Mouse (Mus musculus) urinary bladder, adult 18-20 months (tissue): ENCODE data around the gene March7.

Experiments used
- DNase-seq, 2 experiments: peaks; one replicate each; pipeline ENCODE4 v3.0.0; 2022; ENCODE audit warnings: low spot score in 2 of 2, mixed read lengths in 2 of 2

Gene March7

DNA sequence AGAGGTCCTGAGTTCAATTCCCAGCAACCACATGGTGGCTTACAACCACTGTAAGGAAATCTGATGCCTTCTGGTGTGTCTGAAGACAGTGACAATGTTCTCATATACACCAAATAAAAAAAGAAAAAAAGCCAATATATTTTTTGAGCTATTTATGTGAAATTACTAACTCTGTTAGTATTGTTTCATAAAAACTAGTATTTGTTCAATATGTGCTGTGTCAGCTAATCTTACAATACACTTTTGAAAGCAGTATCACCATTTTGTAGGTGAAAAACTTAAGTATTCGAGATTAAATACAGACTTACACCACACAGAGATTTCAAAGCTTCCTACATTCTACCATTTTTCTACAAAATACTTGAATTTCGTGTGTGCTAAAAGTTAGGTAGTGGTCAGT lies 5.0 kb downstream of the March7 start:
- DNase-seq = no peak

DNA sequence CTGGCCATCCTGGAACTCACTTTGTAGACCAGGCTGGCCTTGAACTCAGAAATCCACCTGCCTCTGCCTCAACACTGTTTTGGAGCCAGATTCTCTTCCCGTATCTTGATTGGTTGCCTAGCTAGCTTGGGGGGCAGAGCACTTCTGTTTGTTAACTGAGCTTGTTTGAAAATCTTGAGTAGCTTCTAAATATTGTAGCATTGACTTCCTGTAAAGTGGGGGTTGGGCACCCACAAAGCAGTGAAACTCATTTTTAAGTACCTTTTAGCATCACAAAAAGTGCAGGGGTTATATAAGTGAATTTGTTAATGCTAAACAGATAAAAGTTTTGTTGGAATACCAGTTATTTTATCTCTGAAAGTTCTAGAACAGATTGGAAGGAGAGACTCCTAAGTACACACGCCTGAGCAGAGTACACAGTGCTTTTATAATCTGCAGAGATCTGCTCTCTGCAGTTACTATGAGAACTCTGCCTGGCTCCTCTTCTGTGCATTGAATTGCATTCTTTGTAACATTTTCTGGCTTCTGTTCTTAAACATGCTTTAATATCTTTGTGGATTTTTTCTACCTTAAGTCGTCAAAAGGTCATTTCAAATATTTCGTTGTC lies 7.0 kb downstream of the March7 start:
- DNase-seq = no peak

DNA sequence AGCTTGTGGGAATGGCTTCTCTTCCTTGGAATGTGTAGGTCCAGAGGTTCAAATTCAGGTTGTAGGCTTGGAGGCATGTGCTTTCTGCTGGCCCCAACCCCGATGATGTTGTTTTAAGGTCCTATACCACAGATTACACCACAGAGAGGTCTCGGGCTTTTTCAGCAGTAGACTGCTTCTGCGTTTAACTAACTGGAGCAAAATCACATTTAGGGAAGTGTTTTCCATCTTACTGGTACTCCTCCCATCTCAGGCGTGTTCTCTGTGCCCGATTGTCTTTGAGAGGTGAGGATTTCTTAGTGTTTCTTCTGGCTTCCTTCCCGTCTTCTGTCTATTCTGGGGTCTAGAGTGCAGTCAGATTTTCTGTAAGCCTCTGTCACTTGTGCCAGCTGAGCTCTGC lies 7.9 kb downstream of the March7 start:
- no peak for DNase-seq

DNA sequence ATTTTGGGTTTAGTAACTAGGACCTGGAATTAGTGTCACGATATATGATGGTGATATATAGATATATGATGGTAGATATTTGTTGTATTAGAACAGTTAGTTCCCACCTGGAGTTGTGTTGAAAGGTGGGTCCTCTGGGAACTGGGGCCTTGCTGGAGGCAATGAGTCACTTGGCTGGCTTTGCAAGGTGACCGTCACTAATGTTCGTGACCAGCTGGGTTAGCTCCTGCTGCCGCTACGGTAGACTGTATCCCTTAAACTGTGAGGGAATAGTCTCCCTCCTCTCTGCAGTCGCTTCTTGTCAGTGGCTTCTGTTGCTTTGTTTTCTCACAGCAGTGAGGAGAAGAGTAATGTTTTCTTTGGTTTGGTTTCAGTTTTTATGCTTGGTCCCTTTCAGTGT lies 11.5 kb downstream of the March7 start:
- no peak for DNase-seq

DNA sequence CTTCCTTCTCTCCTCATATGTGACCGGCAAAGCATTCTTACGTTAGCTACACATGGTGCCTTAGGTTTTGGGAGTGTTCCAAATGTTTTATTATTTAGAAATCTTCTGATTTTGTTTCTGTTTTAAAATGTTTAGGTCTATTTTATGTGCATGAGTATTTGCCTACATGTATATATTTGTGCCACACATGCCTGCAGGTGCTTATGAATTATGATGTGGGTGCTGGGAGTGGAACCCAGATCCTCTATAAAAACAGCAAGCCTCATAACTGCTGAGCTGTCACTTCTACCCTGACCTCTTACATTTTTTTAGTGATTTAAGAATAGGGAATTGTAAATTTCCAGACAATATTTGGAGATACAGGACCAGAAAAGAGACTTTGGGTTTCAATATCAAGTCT lies 12.3 kb downstream of the March7 start:
- DNase-seq = no peak

DNA sequence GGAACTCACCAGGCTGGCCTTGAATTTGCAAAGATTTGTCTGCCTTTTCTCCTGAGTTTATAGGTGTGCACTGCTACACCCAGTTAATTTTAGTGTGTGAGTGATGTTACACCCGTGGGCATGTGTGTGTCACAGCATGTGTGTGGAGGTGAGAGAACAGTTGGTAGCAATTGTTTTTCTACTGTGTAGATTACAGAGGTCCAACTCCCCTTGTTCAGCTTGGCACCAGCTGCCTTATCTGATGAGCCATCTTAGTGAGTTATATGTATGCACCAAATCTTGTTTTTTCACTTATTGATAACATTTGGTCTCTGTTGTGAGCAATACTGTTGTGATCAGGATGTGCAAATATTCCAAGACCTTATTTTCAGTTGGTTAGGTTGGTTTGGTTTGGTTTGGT lies 13.8 kb downstream of the March7 start:
- no peak for DNase-seq

DNA sequence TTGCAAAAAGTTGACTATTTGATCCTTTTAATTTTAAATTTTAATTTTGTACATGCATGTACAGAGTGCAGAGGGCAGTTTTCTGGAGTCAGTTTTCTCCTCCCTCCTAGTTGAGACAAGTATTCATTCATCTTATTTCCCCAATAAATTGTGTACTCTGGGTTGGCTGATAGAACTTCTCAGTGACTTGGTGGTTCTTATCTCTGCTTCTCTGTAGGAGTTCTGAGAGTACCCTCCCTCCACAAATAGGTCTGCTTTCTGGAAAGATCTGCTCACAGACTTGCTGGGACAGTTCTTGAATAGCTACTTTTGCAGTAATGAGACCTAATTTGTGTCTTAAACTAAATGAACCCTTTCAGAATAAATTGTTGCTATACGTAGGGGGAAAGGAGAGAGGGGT lies 18.8 kb downstream of the March7 start:
- DNase-seq = no peak

DNA sequence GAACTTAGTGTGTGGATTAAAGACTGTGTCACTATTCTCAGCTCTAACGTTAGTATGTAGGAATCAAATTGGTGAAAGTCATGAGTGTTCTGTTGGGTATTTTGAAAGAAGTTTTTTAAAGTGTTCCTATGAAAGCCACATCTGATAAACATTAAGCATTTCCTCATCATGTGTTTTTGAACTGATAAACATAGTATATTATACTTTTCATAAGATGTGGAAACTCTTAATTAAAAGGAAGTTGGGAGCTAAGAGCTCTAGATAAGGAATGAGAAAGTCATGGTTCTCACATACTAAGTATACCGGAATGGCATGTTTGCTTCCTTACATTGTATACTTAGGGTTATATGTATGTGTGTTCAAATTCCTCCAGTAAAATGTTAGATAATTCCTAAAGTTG lies 20.7 kb downstream of the March7 start:
- DNase-seq = no peak

- no peak for DNase-seq
Measured at GRCm38 (mm10) chr2:60233147-60233546, 23.5 kb downstream of the March7 start.

DNA sequence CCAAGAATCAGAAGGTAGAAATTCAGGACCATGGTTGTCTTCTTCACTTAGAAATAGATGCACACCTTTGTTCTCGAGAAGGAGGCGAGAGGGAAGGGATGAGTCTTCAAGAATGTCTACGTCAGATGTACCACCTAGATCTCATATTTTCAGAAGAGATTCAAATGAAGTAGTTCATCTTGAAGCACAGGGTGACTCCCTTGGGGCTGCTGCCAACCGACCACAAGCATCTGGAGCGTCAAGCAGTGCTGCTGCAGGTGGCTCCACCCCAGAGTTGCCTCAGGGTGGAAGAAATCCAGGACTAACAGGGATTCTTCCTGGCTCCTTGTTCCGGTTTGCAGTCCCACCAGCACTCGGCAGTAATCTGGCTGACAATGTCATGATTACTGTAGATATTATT lies 24.8 kb downstream of the March7 start:
- no peak for DNase-seq

DNA sequence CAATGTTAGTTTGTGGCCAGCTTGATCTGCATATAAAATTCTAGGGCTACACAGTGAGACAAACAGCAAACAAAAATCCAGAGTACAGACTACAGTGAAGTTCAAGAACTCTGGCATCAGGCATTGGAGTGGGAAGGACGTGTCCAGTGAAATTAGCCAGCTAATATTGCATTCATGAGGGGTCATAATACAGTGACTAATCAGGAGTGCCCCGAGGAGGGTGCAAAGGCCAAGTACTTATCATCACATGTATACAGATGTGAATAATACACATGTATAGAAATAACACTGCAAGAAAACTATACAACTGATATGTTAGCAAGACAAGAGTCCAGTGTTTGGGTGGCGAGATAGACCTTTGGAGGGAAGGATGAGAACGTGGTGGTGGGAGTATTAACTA lies 43.1 kb downstream of the March7 start:
- no peak for DNase-seq

DNA sequence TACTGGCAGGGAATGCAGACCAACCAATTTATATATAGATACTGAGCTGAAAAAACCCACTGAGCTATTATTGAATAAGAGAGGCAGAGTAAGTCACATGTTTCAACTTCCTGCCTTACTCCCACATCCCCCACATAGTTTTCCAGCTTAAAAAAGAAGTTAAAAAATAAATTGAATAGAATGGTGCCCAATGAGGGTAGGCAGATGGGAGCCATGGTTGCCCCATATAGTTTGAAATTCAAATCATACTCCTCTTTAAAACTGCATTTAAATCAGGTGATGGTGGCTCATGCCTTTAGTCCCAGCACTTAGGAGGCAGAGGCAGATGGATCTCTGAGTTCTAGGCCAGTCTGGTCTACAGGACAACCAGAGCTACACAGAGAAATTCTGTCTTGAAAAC lies 43.8 kb downstream of the March7 start:
- DNase-seq = no peak

DNA sequence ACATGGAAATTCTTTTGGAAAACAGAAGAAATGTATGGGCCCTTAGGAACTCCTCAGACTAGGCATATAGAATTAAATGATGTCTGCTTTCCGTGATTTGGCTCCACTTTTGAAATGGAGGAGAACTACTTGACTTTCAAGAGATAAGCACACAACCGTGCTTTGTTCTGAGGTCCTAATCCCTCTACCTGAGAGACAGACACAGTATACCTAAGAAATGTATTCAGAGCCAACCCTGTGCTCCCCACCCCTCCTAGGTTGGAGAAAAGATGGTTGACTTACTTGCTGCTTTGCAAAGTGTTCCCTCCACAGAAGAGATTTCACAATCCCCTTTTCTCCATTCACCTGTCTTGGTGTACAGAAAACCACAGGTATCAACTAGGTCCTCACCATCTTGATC lies 47.1 kb downstream of the March7 start:
- no peak for DNase-seq

- no peak for DNase-seq
Measured at GRCm38 (mm10) chr2:60259186-60259585, 49.5 kb downstream of the March7 start.

GRCm38 (mm10) chr2:60260621-60261350 lies 51.1 kb downstream of the March7 start:
- no peak for DNase-seq

DNA sequence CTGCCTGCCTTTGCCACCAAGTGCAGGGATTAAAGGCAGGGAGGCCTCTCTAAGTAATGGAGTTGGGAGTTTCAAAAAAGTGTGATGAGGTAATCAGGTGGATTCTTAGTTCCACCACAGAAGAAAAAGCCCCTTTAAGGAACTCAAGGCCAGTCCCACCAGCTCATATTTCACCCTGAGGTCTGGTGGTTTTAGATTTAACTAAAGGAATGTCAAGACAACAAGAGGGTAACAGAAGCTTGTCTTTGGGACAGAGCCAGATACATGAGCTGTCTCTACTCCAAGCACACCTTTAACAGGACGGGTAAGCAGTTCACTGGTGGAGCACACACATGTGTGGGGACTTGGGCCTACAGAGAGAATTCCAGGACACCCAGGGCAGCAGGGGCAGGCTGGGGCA lies 57.9 kb downstream of the March7 start:
- DNase-seq = no peak

DNA sequence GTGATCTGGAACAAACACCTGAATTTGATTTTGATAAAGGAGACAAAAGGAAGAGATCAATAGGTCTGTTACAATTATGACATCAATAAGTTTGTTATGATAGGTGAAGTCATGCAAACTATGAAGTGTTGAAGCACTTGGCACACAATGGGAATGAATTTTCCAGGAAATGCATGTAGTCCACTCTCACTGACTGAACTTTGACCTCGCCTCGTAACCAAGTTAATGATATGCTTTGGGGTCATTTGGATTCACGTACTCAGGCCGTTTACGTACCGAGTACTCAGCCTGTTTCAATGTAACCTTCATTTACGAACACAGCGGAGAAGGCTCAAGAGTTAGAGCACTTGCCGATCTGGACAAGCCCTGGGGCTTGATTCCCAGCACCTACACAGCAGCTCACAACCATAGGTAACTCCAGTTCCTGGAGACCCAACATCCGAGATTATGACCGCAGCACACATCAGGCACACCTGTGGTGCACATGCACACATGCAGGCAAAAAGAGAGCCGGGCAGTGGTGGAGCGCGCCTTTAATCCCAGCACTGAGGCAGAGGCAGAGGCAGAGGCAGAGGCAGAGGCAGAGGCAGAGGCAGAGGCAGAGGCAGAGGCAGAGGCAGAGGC lies 60.3 kb downstream of the March7 start:
- DNase-seq = no peak

- DNase-seq = no peak
Measured at GRCm38 (mm10) chr2:60278627-60279026, 68.9 kb downstream of the March7 start.

- DNase-seq = no peak
Measured at GRCm38 (mm10) chr2:60282625-60283024, 72.9 kb downstream of the March7 start.

DNA sequence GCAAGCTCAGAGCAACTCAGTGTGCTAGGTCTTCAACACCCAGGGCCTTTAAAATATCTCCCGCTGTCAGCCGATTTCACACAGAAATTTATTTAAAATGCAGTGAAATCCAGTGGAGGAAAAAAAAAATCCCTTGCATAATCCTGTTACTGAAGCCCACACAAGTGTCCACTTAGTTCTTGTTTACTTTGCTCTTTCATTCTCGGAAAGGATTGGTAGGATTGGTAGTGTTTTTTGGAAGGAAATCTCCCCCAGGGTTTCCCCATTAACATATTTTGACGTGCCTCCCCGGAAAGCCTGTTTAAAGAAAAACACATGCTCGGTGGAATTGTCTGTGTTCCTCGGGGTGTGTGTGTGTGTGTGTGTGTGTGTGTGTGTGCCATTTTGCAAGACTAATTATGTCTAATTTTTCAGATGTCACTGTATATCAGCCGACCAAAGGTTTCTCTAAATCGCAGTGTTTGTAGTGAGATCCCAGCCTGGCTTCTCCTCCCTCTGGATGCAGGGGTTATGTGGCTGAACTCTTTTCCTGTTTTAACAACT lies 73.6 kb downstream of the March7 start:
- DNase-seq = no peak

GRCm38 (mm10) chr2:60283751-60284466 lies 74.2 kb downstream of the March7 start:
- peak; percentile 31 to 49 for DNase-seq

GRCm38 (mm10) chr2:60284467-60284821 lies 74.8 kb downstream of the March7 start, which contains the start of gene Cd302:
Cd302 (minus strand) TSS chr2:60284488.
- no peak for DNase-seq
